Mouse (Mus musculus): ENCODE results near the gene Ablim1. TPM values are rescaled to one million over a fixed set of nuclear protein-coding genes. Genes with fewer than 3 reads are reported as not detected.

Ablim1 gene
- polyA plus RNA-seq, 1 experiment from 2014 or later, result 30.2 TPM

DNA sequence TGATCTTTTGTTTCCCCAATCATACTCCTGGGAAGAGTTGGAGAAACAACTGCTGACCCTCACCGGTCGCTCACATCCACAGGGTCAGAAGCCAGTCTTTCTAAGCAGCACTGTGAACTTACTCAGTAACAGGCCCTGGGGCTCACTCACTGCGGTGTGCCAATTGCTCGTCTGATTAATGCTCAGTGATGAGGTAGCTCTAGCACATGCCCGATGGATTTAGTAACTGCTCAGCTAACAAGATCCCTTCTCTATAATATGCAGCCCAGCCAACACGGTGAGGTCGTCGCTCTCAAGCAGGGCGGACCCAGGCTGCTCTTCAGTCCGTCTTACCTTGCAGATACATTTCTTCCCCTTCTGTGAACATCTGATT lies 231.6 kb downstream of the Ablim1 start:
- DNase-seq (ENCODE audit: low spot score) (no peak), ATAC-seq (replicated peaks; ENCODE audit: low FRiP score, low TSS enrichment, low read depth) (no peak)
- Histone ChIP-seq H3K4me1 (replicated peaks; ENCODE audit: control insufficient read depth, insufficient read depth, low read length) (peaks cover 11% of the 10 kb centered on the region; the same call in 1 of the 2 replicates), H3K9ac (ENCODE audit: low read length) (no peak overlapping the region), H3K27me3 (replicated peaks; ENCODE audit: control insufficient read depth, insufficient read depth, low read length) (no peaks in the 10 kb centered on the region), H3K36me3 (ENCODE audit: control insufficient read depth, insufficient read depth, low read length) (no peaks in the 10 kb centered on the region; the same call in 1 of the 2 replicates), H3K27ac (ENCODE audit: low read depth) (no peak overlapping the region), H3K9me3 (ENCODE audit: control insufficient read depth, low read length) (no peaks in the 10 kb centered on the region), H3K4me2 (ENCODE audit: low read length) (no peak overlapping the region), H3K4me3 (ENCODE audit: low read depth, low read length) (no peak overlapping the region)
- 70% methylated on average over 10 of the region's 10 CpGs for WGBS

DNA sequence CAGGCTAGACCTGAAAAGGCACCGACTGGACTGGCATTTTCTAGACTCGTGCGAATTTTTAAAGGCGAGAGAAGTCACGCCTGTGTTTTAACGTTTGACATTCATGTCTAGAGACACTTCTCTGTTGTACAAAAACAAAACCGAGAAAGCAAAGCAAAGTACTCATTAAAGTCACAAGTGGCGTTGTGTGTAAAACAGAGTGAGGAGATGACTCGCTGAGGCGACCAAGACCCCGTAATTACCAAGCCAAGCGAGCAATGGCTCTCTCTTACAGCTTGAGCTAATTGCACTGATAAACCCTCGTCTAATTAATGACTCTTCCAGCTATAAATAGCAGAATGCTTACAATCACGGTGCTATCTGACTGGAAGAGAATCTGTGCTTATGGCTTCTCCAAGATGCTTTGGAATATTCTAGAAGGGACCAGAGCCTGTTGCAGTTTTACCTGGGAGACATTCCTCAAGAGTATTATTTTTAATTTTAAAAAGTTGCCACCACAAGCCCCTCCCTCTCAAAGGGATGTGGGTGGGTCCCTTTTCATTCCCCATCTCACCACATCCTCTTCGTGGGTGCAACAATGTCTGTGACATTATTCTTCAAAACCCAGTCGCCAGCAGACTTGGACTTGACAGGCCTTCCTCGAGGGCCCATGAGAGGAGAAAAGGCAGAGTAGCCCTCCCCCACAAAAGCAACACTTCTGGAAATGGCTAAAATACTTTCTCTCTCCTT lies 232.1 kb downstream of the Ablim1 start:
- H3K4me3 ChIP-seq (ENCODE audit: low read depth, low read length), result no peak overlapping the region
- no peak for ATAC-seq (replicated peaks; ENCODE audit: low FRiP score, low TSS enrichment, low read depth)
- WGBS, result 70% methylated on average over 17 of the region's 17 CpGs
- no peak overlapping the region for H3K4me2 ChIP-seq (ENCODE audit: low read length)
- H3K9ac ChIP-seq (ENCODE audit: low read length), result no peak overlapping the region
- H3K27ac ChIP-seq (ENCODE audit: low read depth), result no peak overlapping the region
- peaks cover 11% of the 10 kb centered on the region; the same call in 1 of the 2 replicates for H3K4me1 ChIP-seq (replicated peaks; ENCODE audit: control insufficient read depth, insufficient read depth, low read length)
- H3K36me3 ChIP-seq (ENCODE audit: control insufficient read depth, insufficient read depth, low read length), result no peaks in the 10 kb centered on the region; the same call in 1 of the 2 replicates
- no peaks in the 10 kb centered on the region for H3K27me3 ChIP-seq (replicated peaks; ENCODE audit: control insufficient read depth, insufficient read depth, low read length)
- H3K9me3 ChIP-seq (ENCODE audit: control insufficient read depth, low read length), result no peaks in the 10 kb centered on the region
- no peak for DNase-seq (ENCODE audit: low spot score)

DNA sequence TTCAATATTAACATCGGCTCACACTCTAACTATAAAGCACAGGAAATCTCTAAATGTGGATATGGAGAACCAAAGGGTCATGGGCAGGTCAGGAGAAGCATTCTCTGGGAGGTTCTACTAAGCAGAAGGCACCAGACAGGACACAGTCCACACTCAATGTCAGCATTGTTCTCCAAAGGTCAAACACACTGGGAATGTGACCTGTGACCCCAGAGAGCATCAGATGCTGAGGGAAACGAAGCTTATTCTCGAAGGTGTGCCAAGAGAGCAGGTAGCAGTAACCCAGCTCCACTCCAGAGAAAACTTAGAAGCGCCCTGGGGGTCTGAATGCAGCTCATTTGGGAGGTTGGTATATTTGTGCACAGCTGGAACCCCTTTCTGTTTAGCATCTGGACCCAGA lies 233.2 kb downstream of the Ablim1 start:
- no peaks in the 10 kb centered on the region for H3K27me3 ChIP-seq (replicated peaks; ENCODE audit: control insufficient read depth, insufficient read depth, low read length)
- ATAC-seq (replicated peaks; ENCODE audit: low FRiP score, low TSS enrichment, low read depth) (no peak), DNase-seq (ENCODE audit: low spot score) (no peak)
- no peaks in the 10 kb centered on the region for H3K9me3 ChIP-seq (ENCODE audit: control insufficient read depth, low read length)
- 34% methylated on average over 4 of the region's 4 CpGs for WGBS
- no peak overlapping the region for H3K9ac ChIP-seq (ENCODE audit: low read length)
- no peak overlapping the region for H3K27ac ChIP-seq (ENCODE audit: low read depth)
- no peaks in the 10 kb centered on the region; the same call in 1 of the 2 replicates for H3K36me3 ChIP-seq (ENCODE audit: control insufficient read depth, insufficient read depth, low read length)
- no peak overlapping the region for H3K4me3 ChIP-seq (ENCODE audit: low read depth, low read length)
- peaks cover 11% of the 10 kb centered on the region; the same call in 1 of the 2 replicates for H3K4me1 ChIP-seq (replicated peaks; ENCODE audit: control insufficient read depth, insufficient read depth, low read length)
- no peak overlapping the region for H3K4me2 ChIP-seq (ENCODE audit: low read length)

DNA sequence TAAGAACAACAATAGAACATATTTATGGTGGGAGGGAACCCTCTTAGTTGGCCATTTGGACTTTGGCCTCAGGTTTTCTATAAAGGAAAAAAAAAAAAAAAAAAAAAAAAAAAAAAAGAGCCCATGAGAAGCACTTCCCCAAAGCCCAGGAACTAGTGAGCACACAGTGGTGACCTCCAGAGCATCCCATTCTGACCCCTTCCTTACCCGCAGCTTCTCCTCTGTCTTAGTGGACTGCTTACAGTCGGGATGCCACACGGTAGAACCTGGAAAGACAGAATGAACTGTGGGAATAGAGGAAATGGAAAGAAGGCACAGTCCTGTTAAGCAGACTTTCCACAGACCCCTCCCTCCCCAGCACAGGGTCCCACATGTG lies 235.1 kb downstream of the Ablim1 start:
- DNase-seq (ENCODE audit: low spot score), result no peak
- no peaks in the 10 kb centered on the region; the same call in 1 of the 2 replicates for H3K36me3 ChIP-seq (ENCODE audit: control insufficient read depth, insufficient read depth, low read length)
- H3K4me3 ChIP-seq (ENCODE audit: low read depth, low read length), result no peak overlapping the region
- H3K27me3 ChIP-seq (replicated peaks; ENCODE audit: control insufficient read depth, insufficient read depth, low read length), result no peaks in the 10 kb centered on the region
- 84% methylated on average over 3 of the region's 3 CpGs for WGBS
- H3K4me1 ChIP-seq (replicated peaks; ENCODE audit: control insufficient read depth, insufficient read depth, low read length), result peaks cover 11% of the 10 kb centered on the region; the same call in 1 of the 2 replicates
- H3K4me2 ChIP-seq (ENCODE audit: low read length), result no peak overlapping the region
- H3K9ac ChIP-seq (ENCODE audit: low read length), result no peak overlapping the region
- no peak overlapping the region for H3K27ac ChIP-seq (ENCODE audit: low read depth)
- H3K9me3 ChIP-seq (ENCODE audit: control insufficient read depth, low read length), result no peaks in the 10 kb centered on the region
- ATAC-seq (replicated peaks; ENCODE audit: low FRiP score, low TSS enrichment, low read depth), result no peak

DNA sequence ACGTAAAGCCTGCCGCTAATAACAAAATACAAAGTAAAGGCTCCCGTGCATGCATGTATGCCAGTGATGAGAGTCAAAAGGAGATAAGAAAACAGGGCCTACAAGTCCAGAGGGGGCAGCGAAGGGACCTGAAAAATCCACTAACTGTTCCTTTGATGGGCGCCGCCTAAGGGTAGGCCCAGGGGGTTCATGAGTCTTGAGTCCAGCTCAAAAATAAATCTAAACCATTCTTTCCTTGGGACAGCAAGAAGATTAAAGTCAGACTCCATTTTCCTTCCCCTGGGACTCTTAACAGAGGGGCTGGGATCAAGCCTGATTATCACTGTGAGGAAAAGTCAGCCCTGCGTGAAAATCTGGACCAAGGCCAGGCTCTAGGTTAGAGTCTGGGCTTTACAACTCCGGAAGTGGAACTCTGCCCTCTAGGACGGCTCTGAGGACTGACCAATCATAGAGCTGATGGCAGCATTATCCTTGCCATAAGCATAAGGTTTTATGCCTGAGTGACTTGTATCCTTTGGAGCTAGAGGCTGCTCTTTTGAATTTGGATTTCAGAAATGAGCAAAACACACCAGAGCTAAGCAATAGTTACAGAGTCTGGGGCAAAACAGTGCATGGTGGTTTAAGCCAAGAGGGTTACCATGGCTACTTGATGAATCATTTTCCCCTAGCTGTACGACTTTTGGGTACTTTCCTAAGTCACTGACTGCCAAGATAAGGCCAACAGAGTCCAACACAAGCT lies 235.7 kb downstream of the Ablim1 start:
- no peak overlapping the region for H3K4me2 ChIP-seq (ENCODE audit: low read length)
- H3K36me3 ChIP-seq (ENCODE audit: control insufficient read depth, insufficient read depth, low read length), result no peaks in the 10 kb centered on the region; the same call in 1 of the 2 replicates
- peaks cover 11% of the 10 kb centered on the region; the same call in 1 of the 2 replicates for H3K4me1 ChIP-seq (replicated peaks; ENCODE audit: control insufficient read depth, insufficient read depth, low read length)
- H3K27ac ChIP-seq (ENCODE audit: low read depth), result peak overlapping the region; percentile 3; the same call in 1 of the 2 replicates
- DNase-seq (ENCODE audit: low spot score) (no peak), ATAC-seq (replicated peaks; ENCODE audit: low FRiP score, low TSS enrichment, low read depth) (0 out of 2 replicates have a peak, but pooled peaks have one; percentile 23)
- 71% methylated on average over 10 of the region's 10 CpGs for WGBS
- no peak overlapping the region for H3K9ac ChIP-seq (ENCODE audit: low read length)
- no peaks in the 10 kb centered on the region for H3K9me3 ChIP-seq (ENCODE audit: control insufficient read depth, low read length)
- H3K27me3 ChIP-seq (replicated peaks; ENCODE audit: control insufficient read depth, insufficient read depth, low read length), result no peaks in the 10 kb centered on the region
- no peak overlapping the region for H3K4me3 ChIP-seq (ENCODE audit: low read depth, low read length)

DNA sequence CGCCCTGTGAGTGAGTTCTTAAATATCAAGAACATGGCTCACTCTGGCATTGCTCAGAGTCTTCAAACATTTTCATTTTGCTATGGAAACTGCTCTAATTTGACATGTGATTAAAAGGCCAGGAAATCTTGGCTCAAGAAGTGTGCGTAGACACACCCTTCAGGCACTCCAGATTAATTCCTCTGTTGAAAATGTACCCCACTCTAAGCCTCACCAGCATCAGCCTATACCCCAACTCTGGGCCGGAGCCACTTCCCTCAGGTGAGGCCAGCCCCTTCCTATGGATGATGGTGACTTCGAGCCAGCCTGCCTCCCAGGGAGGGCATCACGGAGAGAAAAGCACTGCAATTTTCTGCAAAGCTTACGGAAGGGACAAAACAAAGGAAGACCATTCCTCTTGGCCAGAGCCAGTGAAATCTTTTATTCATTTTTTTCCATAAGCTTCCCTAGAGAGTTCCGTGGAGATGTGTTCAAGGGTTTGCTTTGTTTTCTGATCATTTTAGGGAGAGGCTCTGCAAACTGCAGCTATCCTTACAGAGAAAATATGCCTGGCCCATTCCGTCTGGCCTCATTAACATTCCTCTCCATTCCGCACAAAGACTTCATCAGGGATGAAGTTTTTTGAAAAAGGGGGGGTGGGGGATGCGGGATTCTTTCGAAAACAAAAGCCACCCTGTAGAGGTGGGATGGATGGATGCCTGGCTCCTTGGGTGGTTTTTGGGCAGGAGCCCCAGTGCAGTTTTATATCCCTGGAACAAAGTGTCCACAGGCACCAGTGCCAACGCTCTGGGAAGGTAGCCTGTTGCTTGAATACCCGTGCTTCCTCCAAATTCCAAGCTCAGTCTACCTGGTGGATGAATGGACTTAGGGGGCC lies 236.7 kb downstream of the Ablim1 start:
- peaks cover 11% of the 10 kb centered on the region; the same call in 1 of the 2 replicates for H3K4me1 ChIP-seq (replicated peaks; ENCODE audit: control insufficient read depth, insufficient read depth, low read length)
- 72% methylated on average over 13 of the region's 13 CpGs for WGBS
- H3K27me3 ChIP-seq (replicated peaks; ENCODE audit: control insufficient read depth, insufficient read depth, low read length), result no peaks in the 10 kb centered on the region
- no peaks in the 10 kb centered on the region for H3K9me3 ChIP-seq (ENCODE audit: control insufficient read depth, low read length)
- ATAC-seq (replicated peaks; ENCODE audit: low FRiP score, low TSS enrichment, low read depth) (no peak), DNase-seq (ENCODE audit: low spot score) (no peak)
- no peak overlapping the region for H3K27ac ChIP-seq (ENCODE audit: low read depth)
- H3K4me3 ChIP-seq (ENCODE audit: low read depth, low read length), result no peak overlapping the region
- no peak overlapping the region for H3K9ac ChIP-seq (ENCODE audit: low read length)
- H3K4me2 ChIP-seq (ENCODE audit: low read length), result no peak overlapping the region
- H3K36me3 ChIP-seq (ENCODE audit: control insufficient read depth, insufficient read depth, low read length), result no peaks in the 10 kb centered on the region; the same call in 1 of the 2 replicates

DNA sequence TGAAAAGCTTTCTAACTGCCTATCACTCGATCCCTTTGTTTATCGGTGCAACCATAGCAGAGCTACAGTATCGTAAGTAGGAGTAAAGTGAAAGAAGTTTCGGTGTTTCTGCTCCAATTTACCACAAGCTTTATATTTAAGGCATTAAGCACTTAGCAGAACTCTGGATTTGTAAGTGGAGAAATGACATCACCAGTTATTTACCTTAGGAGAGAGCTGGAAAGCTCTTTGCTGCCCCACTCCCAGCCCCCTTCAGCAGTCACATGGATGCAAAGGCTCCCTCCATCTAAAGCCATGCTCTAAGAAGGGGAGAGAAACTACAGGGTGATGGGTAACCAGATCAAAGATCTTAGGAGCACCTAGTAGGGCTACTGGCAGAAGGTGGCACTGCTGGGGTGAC lies 241.3 kb downstream of the Ablim1 start:
- 83% methylated on average over 4 of the region's 4 CpGs for WGBS
- Histone ChIP-seq H3K4me2 (ENCODE audit: low read length) (no peak overlapping the region), H3K4me3 (ENCODE audit: low read depth, low read length) (no peak overlapping the region), H3K9me3 (ENCODE audit: control insufficient read depth, low read length) (no peaks in the 10 kb centered on the region), H3K4me1 (replicated peaks; ENCODE audit: control insufficient read depth, insufficient read depth, low read length) (peaks cover under 1% of the 10 kb centered on the region; the same call in 1 of the 2 replicates), H3K27me3 (replicated peaks; ENCODE audit: control insufficient read depth, insufficient read depth, low read length) (no peaks in the 10 kb centered on the region), H3K36me3 (ENCODE audit: control insufficient read depth, insufficient read depth, low read length) (no peaks in the 10 kb centered on the region), H3K27ac (ENCODE audit: low read depth) (no peak overlapping the region), H3K9ac (ENCODE audit: low read length) (no peak overlapping the region)
- DNase-seq (ENCODE audit: low spot score) (no peak), ATAC-seq (replicated peaks; ENCODE audit: low FRiP score, low TSS enrichment, low read depth) (no peak)

DNA sequence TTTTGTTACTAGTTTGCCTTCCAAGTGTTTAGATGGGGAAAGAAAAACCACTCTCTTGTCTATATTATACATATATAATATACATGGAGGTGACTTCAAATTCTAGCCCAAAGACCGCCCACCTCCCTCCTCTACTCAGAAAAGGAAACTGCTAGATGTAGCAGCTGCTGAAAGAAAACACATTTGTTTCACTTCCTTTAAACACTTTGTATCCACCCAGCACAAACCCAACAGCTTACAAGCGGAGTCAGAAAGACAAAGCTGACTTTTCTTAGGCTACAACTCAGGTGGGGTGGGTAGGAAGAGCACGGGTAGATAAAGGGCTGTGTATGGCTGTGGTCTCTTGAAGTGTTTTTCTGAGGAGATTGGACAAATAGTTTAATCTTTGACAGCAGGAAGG lies 242.0 kb downstream of the Ablim1 start:
- H3K27me3 ChIP-seq (replicated peaks; ENCODE audit: control insufficient read depth, insufficient read depth, low read length), result no peaks in the 10 kb centered on the region
- H3K4me1 ChIP-seq (replicated peaks; ENCODE audit: control insufficient read depth, insufficient read depth, low read length), result no peaks in the 10 kb centered on the region; the same call in 1 of the 2 replicates
- H3K4me3 ChIP-seq (ENCODE audit: low read depth, low read length), result no peak overlapping the region
- 0 out of 2 replicates have a peak, but pooled peaks cover 2% of the 10 kb centered on the region for H3K36me3 ChIP-seq (ENCODE audit: control insufficient read depth, insufficient read depth, low read length)
- H3K4me2 ChIP-seq (ENCODE audit: low read length), result no peak overlapping the region
- no peak for DNase-seq (ENCODE audit: low spot score)
- no peak for ATAC-seq (replicated peaks; ENCODE audit: low FRiP score, low TSS enrichment, low read depth)
- peak overlapping the region; percentile 0; the same call in 1 of the 2 replicates for H3K27ac ChIP-seq (ENCODE audit: low read depth)
- no peak overlapping the region for H3K9ac ChIP-seq (ENCODE audit: low read length)
- no peaks in the 10 kb centered on the region for H3K9me3 ChIP-seq (ENCODE audit: control insufficient read depth, low read length)
- WGBS, result 51% methylated on average over 3 of the region's 3 CpGs
